Mouse (Mus musculus) hindbrain, embryonic 15.5 days (tissue): ENCODE results near the gene C8b. TPM values are rescaled to one million over a fixed set of nuclear protein-coding genes. Genes with fewer than 3 reads are reported as not detected.

Experiments used
- ATAC-seq: fragments of 200-750 bp; cut with Nextera tagmentation; 2 replicates; pipeline ENCODE4 v1.8.0; 2017; ENCODE audit warnings: low read depth, moderate number of reproducible peaks, moderate TSS enrichment; ENCODE audit not compliant: low FRiP score
- H3K27ac ChIP-seq: fragments of 300-500 bp; sonication (generic); replicated peaks from 2 replicates; pipeline ENCODE4 v1.5.1; 2015; ENCODE audit warnings: mild to moderate bottlenecking, inconsistent platforms
- H3K27me3 ChIP-seq: fragments of 300-500 bp; sonication (generic); 2 replicates; pipeline ENCODE4 v1.6.1; 2015; ENCODE audit warnings: control low read depth, inconsistent platforms
- H3K36me3 ChIP-seq: fragments of 300-500 bp; sonication (generic); 2 replicates; pipeline ENCODE4 v1.6.1; 2015; ENCODE audit warnings: control low read depth, inconsistent platforms
- H3K4me1 ChIP-seq: fragments of 300-500 bp; sonication (generic); replicated peaks from 2 replicates; pipeline ENCODE4 v1.6.1; 2015; ENCODE audit warnings: control low read depth, inconsistent platforms
- H3K4me2 ChIP-seq: fragments of 300-500 bp; sonication (generic); 2 replicates; pipeline ENCODE4 v1.6.1; 2015; ENCODE audit warnings: moderate library complexity, mild to moderate bottlenecking, inconsistent platforms
- H3K4me3 ChIP-seq: fragments of 300-500 bp; sonication (generic); 2 replicates; pipeline ENCODE4 v1.5.1; 2015; ENCODE audit warnings: mild to moderate bottlenecking, inconsistent platforms
- H3K9ac ChIP-seq: fragments of 300-500 bp; sonication (generic); 2 replicates; pipeline ENCODE4 v1.6.1; 2015; ENCODE audit warnings: inconsistent platforms
- H3K9me3 ChIP-seq: fragments of 300-500 bp; sonication (generic); 2 replicates; pipeline ENCODE4 v1.6.1; 2016; ENCODE audit warnings: control low read depth, inconsistent platforms
- WGBS: fragments of 180-500 bp; shearing (Covaris S2); methylation state at CpG from one replicate; pipeline ENCODE4 v1.1.7; 2015; 5-methylcytosine and 5-hydroxymethylcytosine counted together
- polyA plus RNA-seq: library from polyadenylated mRNA; unstranded; fragments of >200 nt; fragmentation: Nextera tagmentation; extraction: Ambion mirVana; gene quantifications from 2 replicates; pipeline ENCODE4 v1.2.1, GENCODE M21; 2015

C8b gene
- polyA plus RNA-seq, 1 experiment from 2014 or later, result 0.09 TPM

- no peaks in the 10 kb centered on the region for H3K36me3 ChIP-seq
- 53% methylated on average over 4 of the region's 4 CpGs for WGBS
- no peaks in the 10 kb centered on the region for H3K4me1 ChIP-seq
- no peak overlapping the region for H3K9ac ChIP-seq
- H3K4me2 ChIP-seq, result no peak overlapping the region
- H3K27me3 ChIP-seq, result no peaks in the 10 kb centered on the region
- H3K4me3 ChIP-seq, result no peak overlapping the region
- ATAC-seq, result no peak
- no peak overlapping the region for H3K27ac ChIP-seq
- no peaks in the 10 kb centered on the region for H3K9me3 ChIP-seq
These were observed 4.2 kb downstream of the C8b start for GRCm38 (mm10) chr4:104770331-104770730.

GRCm38 (mm10) chr4:104775601-104776000 lies 9.5 kb downstream of the C8b start:
- WGBS, result 72% methylated on average over 3 of the region's 3 CpGs
- no peak for ATAC-seq

GRCm38 (mm10) chr4:104779460-104779859 lies 13.3 kb downstream of the C8b start:
- H3K4me3 ChIP-seq, result no peak overlapping the region
- H3K27me3 ChIP-seq, result no peaks in the 10 kb centered on the region
- WGBS, result 88% methylated on average over 5 of the region's 5 CpGs

More at GRCm38 (mm10) chr4:104775601-104776000, 9.5 kb downstream of the C8b start:
- no peaks in the 10 kb centered on the region for H3K36me3 ChIP-seq
- H3K9me3 ChIP-seq, result no peaks in the 10 kb centered on the region
- H3K4me3 ChIP-seq, result no peak overlapping the region
- no peaks in the 10 kb centered on the region for H3K4me1 ChIP-seq
- no peaks in the 10 kb centered on the region for H3K27me3 ChIP-seq
- H3K9ac ChIP-seq, result no peak overlapping the region
- H3K4me2 ChIP-seq, result no peak overlapping the region
- no peak overlapping the region for H3K27ac ChIP-seq

GRCm38 (mm10) chr4:104781441-104781840 lies 15.3 kb downstream of the C8b start:
- ATAC-seq, result no peak
- H3K9me3 ChIP-seq, result no peaks in the 10 kb centered on the region
- no peak overlapping the region for H3K4me2 ChIP-seq
- no peaks in the 10 kb centered on the region for H3K36me3 ChIP-seq
- no peak overlapping the region for H3K9ac ChIP-seq
- H3K27me3 ChIP-seq, result no peaks in the 10 kb centered on the region
- 91% methylated on average over 3 of the region's 3 CpGs for WGBS
- H3K27ac ChIP-seq, result no peak overlapping the region
- H3K4me3 ChIP-seq, result no peak overlapping the region
- no peaks in the 10 kb centered on the region for H3K4me1 ChIP-seq

More at GRCm38 (mm10) chr4:104779460-104779859, 13.3 kb downstream of the C8b start:
- no peak for ATAC-seq
- H3K4me1 ChIP-seq, result no peaks in the 10 kb centered on the region
- H3K9me3 ChIP-seq, result no peaks in the 10 kb centered on the region
- H3K9ac ChIP-seq, result no peak overlapping the region
- H3K4me2 ChIP-seq, result no peak overlapping the region
- H3K36me3 ChIP-seq, result no peaks in the 10 kb centered on the region
- no peak overlapping the region for H3K27ac ChIP-seq

GRCm38 (mm10) chr4:104782346-104782745 lies 16.2 kb downstream of the C8b start:
- Histone ChIP-seq H3K27me3 (no peaks in the 10 kb centered on the region), H3K36me3 (no peaks in the 10 kb centered on the region), H3K4me1 (no peaks in the 10 kb centered on the region), H3K27ac (no peak overlapping the region), H3K4me3 (no peak overlapping the region), H3K4me2 (no peak overlapping the region), H3K9ac (no peak overlapping the region), H3K9me3 (no peaks in the 10 kb centered on the region)
- WGBS, result 91% methylated on average over 4 of the region's 4 CpGs
- no peak for ATAC-seq

GRCm38 (mm10) chr4:104792111-104792510 lies 26.0 kb downstream of the C8b start:
- WGBS, result 95% methylated on average over 4 of the region's 4 CpGs

GRCm38 (mm10) chr4:104798951-104799350 lies 32.8 kb downstream of the C8b start:
- no peaks in the 10 kb centered on the region for H3K27me3 ChIP-seq
- no peak overlapping the region for H3K9ac ChIP-seq
- H3K27ac ChIP-seq, result no peak overlapping the region
- H3K9me3 ChIP-seq, result no peaks in the 10 kb centered on the region
- H3K4me1 ChIP-seq, result no peaks in the 10 kb centered on the region
- H3K4me2 ChIP-seq, result no peak overlapping the region
- 89% methylated on average over 9 of the region's 9 CpGs for WGBS
- ATAC-seq, result no peak
- no peaks in the 10 kb centered on the region for H3K36me3 ChIP-seq
- H3K4me3 ChIP-seq, result no peak overlapping the region

More at GRCm38 (mm10) chr4:104792111-104792510, 26.0 kb downstream of the C8b start:
- H3K27ac ChIP-seq, result no peak overlapping the region
- no peak overlapping the region for H3K4me3 ChIP-seq
- no peak for ATAC-seq
- no peak overlapping the region for H3K9ac ChIP-seq
- H3K4me2 ChIP-seq, result no peak overlapping the region
- H3K27me3 ChIP-seq, result no peaks in the 10 kb centered on the region
- H3K9me3 ChIP-seq, result no peaks in the 10 kb centered on the region
- no peaks in the 10 kb centered on the region for H3K4me1 ChIP-seq
- H3K36me3 ChIP-seq, result no peaks in the 10 kb centered on the region

GRCm38 (mm10) chr4:104801625-104802024 lies 35.5 kb downstream of the C8b start:
- Histone ChIP-seq H3K4me3 (no peak overlapping the region), H3K9ac (no peak overlapping the region), H3K36me3 (no peaks in the 10 kb centered on the region), H3K27me3 (no peaks in the 10 kb centered on the region), H3K4me1 (0 out of 2 replicates have a peak, but pooled peaks cover 2% of the 10 kb centered on the region), H3K27ac (no peak overlapping the region), H3K4me2 (no peak overlapping the region), H3K9me3 (no peaks in the 10 kb centered on the region)
- no peak for ATAC-seq
- WGBS, result 93% methylated on average over 3 of the region's 3 CpGs

GRCm38 (mm10) chr4:104804100-104804499 lies 38.0 kb downstream of the C8b start:
- ATAC-seq, result no peak
- Histone ChIP-seq H3K36me3 (no peaks in the 10 kb centered on the region), H3K9me3 (no peaks in the 10 kb centered on the region), H3K27me3 (no peaks in the 10 kb centered on the region), H3K4me3 (no peak overlapping the region), H3K4me2 (no peak overlapping the region), H3K27ac (no peak overlapping the region), H3K9ac (no peak overlapping the region), H3K4me1 (0 out of 2 replicates have a peak, but pooled peaks cover 2% of the 10 kb centered on the region)
- WGBS, result 88% methylated on average over 4 of the region's 4 CpGs

- no peak overlapping the region for H3K9ac ChIP-seq
- H3K36me3 ChIP-seq, result no peaks in the 10 kb centered on the region
- 53% methylated on average over 19 of the region's 19 CpGs for WGBS
- no peak overlapping the region for H3K4me3 ChIP-seq
- H3K27me3 ChIP-seq, result no peaks in the 10 kb centered on the region
- 0 out of 2 replicates have a peak overlapping the region, but pooled peaks have one; percentile 3 for H3K4me2 ChIP-seq
- no peaks in the 10 kb centered on the region for H3K9me3 ChIP-seq
- ATAC-seq, result 0 out of 2 replicates have a peak, but pooled peaks have one; percentile 45
- H3K27ac ChIP-seq, result no peak overlapping the region
- 0 out of 2 replicates have a peak, but pooled peaks cover 2% of the 10 kb centered on the region for H3K4me1 ChIP-seq
These were observed 39.5 kb downstream of the C8b start for GRCm38 (mm10) chr4:104805414-104806257.

- H3K9ac ChIP-seq, result no peak overlapping the region
- no peak overlapping the region for H3K4me3 ChIP-seq
- no peaks in the 10 kb centered on the region for H3K27me3 ChIP-seq
- no peaks in the 10 kb centered on the region for H3K4me1 ChIP-seq
- peak; percentile 45; the same call in 1 of the 2 replicates for ATAC-seq
- no peaks in the 10 kb centered on the region for H3K36me3 ChIP-seq
- 50% methylated on average over 10 of the region's 10 CpGs for WGBS
- no peak overlapping the region for H3K27ac ChIP-seq
- H3K9me3 ChIP-seq, result no peaks in the 10 kb centered on the region
- no peak overlapping the region for H3K4me2 ChIP-seq
These were observed 44.7 kb downstream of the C8b start for GRCm38 (mm10) chr4:104810710-104811286.

GRCm38 (mm10) chr4:104813617-104814016 lies 47.5 kb downstream of the C8b start:
- no peaks in the 10 kb centered on the region for H3K4me1 ChIP-seq
- H3K27me3 ChIP-seq, result no peaks in the 10 kb centered on the region
- no peak for ATAC-seq
- H3K4me2 ChIP-seq, result no peak overlapping the region
- no peak overlapping the region for H3K4me3 ChIP-seq
- H3K9ac ChIP-seq, result no peak overlapping the region
- WGBS, result 76% methylated on average over 2 of the region's 2 CpGs
- no peaks in the 10 kb centered on the region for H3K36me3 ChIP-seq
- H3K9me3 ChIP-seq, result no peaks in the 10 kb centered on the region
- no peak overlapping the region for H3K27ac ChIP-seq
